Mouse (Mus musculus) liver, postnatal 0 days (tissue): Measurements from ENCODE around the gene Enam. TPM values are rescaled to one million over a fixed set of nuclear protein-coding genes. Genes with fewer than 3 reads are reported as not detected.
A peak's percentile ranks its signal among the peaks of the same experiment; 100 is the strongest.

Experiments
- ATAC-seq: fragments of 200-750 bp; cut with Nextera tagmentation; 2 replicates; pipeline ENCODE4 v1.8.0; 2017; ENCODE audit warnings: mild to moderate bottlenecking, moderate library complexity
- DNase-seq: peaks from one replicate; pipeline ENCODE4 v3.0.0-alpha.2; 2016
- H3K27ac ChIP-seq: fragments of 300-500 bp; sonication (generic); 2 replicates; pipeline ENCODE4 v1.5.1; 2014; ENCODE audit warnings: antibody characterized with exemption, moderate library complexity, mild to moderate bottlenecking, low read depth
- H3K27me3 ChIP-seq: fragments of 300-500 bp; sonication (generic); 2 replicates; pipeline ENCODE4 v1.6.1; 2014; ENCODE audit warnings: low read length, control low read depth, mixed read lengths; ENCODE audit not compliant: insufficient read depth
- H3K36me3 ChIP-seq: fragments of 300-500 bp; sonication (generic); replicated peaks from 2 replicates; pipeline ENCODE4 v1.6.1; 2014; ENCODE audit warnings: mild to moderate bottlenecking, control low read depth, low read length, moderate library complexity, mixed read lengths; ENCODE audit not compliant: insufficient read depth
- H3K4me1 ChIP-seq: fragments of 300-500 bp; sonication (generic); 2 replicates; pipeline ENCODE4 v1.6.1; 2014; ENCODE audit warnings: antibody characterized with exemption, mild to moderate bottlenecking, control low read depth; ENCODE audit not compliant: insufficient read depth
- H3K4me2 ChIP-seq: fragments of 300-500 bp; sonication (generic); 2 replicates; pipeline ENCODE4 v1.6.1; 2014; ENCODE audit warnings: low read depth, mild to moderate bottlenecking, low read length, moderate library complexity, mixed read lengths
- H3K4me3 ChIP-seq: fragments of 300-500 bp; sonication (generic); 2 replicates; pipeline ENCODE4 v1.5.1; 2014; ENCODE audit warnings: low read depth, low read length
- H3K9ac ChIP-seq: fragments of 300-500 bp; sonication (generic); replicated peaks from 2 replicates; pipeline ENCODE4 v1.6.1; 2014; ENCODE audit warnings: mild to moderate bottlenecking, moderate library complexity
- H3K9me3 ChIP-seq: fragments of 300-500 bp; sonication (generic); 2 replicates; pipeline ENCODE4 v1.6.1; 2016; ENCODE audit warnings: mild to moderate bottlenecking, control low read depth, low read length, mixed read lengths
- CTCF ChIP-seq: sonication (generic); IDR thresholded peaks from 2 replicates; pipeline ENCODE4 v1.5.1; 2016; ENCODE audit warnings: antibody characterized with exemption, low read depth
- EP300 ChIP-seq: IDR thresholded peaks from 2 replicates; pipeline ENCODE4 v1.6.1; 2016; ENCODE audit warnings: antibody characterized with exemption, low read depth, mild to moderate bottlenecking
- WGBS: fragments of 180-500 bp; shearing (Covaris S2); extraction: QIAGEN DNeasy Blood & Tissue Kit; methylation state at CpG from one replicate; pipeline ENCODE4 v1.1.7; 2014; ENCODE audit not compliant: insufficient replicate concordance; 5-methylcytosine and 5-hydroxymethylcytosine counted together
- polyA plus RNA-seq: library from polyadenylated mRNA; unstranded; fragments of >200 nt; fragmentation: Nextera tagmentation; extraction: Ambion mirVana; gene quantifications from 2 replicates; pipeline ENCODE4 v1.2.1, GENCODE M21; 2015

Enam gene
- polyA plus RNA-seq, 1 experiment from 2014 or later = not detected

DNA sequence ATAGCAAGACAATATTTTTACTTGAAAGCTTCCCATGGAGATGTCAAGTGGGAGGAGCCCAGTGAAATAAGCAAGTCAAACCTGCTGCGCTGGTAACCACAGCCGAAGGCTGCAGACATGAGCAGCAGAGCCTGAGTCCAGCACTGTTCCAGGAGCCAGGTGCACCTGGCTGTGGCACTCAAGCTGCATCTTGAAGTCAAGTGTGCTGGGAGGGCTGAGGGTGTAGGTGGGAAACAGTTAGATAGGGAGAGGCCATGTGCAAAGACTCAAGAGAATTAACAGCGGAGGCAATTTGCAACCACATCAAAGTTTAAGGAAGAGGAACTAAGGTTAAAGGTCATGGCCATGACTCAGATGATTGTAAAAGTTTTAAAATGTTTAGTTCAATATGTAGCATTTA, 12.0 kb downstream of the Enam start:
- H3K9ac ChIP-seq = no peak overlapping the region
- TF ChIP-seq EP300 (no peak), CTCF (no peak)
- no peaks in the 10 kb centered on the region for H3K9me3 ChIP-seq
- no peak overlapping the region for H3K4me2 ChIP-seq
- H3K27me3 ChIP-seq = no peaks in the 10 kb centered on the region
- H3K4me1 ChIP-seq = no peaks in the 10 kb centered on the region
- DNase-seq (no peak), ATAC-seq (no peak)
- no peaks in the 10 kb centered on the region for H3K36me3 ChIP-seq
- 73% methylated on average over 3 of the region's 3 CpGs for WGBS
- H3K27ac ChIP-seq = no peak overlapping the region
- no peak overlapping the region for H3K4me3 ChIP-seq

DNA sequence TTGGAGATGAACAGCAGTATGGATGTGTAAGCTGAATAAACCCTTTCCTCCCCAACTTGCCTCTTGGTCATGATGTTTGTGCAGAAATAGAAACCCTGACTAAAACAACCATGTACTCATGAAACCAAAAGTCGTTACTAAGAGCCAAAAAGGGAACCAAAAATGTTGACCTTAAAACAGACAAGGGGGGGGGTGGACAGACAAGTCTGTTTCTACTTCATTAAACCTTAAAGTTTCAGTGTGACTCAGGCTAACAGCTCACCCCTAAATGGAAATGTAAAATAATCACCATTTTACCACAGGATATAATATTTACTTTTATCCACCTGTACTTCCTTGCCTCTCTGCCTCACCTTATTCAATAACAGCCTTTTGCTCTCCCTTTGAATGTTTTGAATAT, 20.8 kb downstream of the Enam start:
- no peak overlapping the region for H3K9ac ChIP-seq
- H3K4me2 ChIP-seq = no peak overlapping the region
- WGBS = 25% methylated on average over 1 of the region's 1 CpGs
- H3K4me1 ChIP-seq = no peaks in the 10 kb centered on the region
- DNase-seq (no peak), ATAC-seq (peak; percentile 58; the same call in 1 of the 2 replicates)
- H3K4me3 ChIP-seq = no peak overlapping the region
- no peaks in the 10 kb centered on the region for H3K27me3 ChIP-seq
- TF ChIP-seq EP300 (no peak), CTCF (no peak)
- no peak overlapping the region for H3K27ac ChIP-seq
- no peaks in the 10 kb centered on the region for H3K9me3 ChIP-seq
- H3K36me3 ChIP-seq = no peaks in the 10 kb centered on the region

DNA sequence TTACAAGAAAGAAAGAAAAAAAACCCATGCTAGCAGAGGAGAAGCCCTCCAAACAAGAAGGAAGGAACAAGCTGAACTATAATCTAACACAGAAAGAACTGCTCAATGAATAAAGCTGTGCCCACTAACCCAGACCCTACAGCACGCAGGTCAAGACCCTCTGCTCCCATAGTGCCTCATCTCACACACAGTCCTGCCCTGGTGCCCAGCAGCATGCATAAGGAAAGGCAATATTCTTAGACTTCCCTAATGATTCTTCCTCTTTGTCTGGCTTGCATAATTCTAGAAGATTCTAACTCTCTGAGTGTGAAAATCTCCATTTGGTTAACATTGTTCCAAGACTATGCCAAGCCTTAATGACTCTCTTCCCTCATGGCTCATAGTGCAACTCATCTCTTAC, 21.2 kb downstream of the Enam start:
- TF ChIP-seq CTCF (no peak), EP300 (no peak)
- no peak overlapping the region for H3K9ac ChIP-seq
- 0 out of 2 replicates have a peak overlapping the region, but pooled peaks have one; percentile 49 for H3K27ac ChIP-seq
- no peaks in the 10 kb centered on the region for H3K36me3 ChIP-seq
- no peaks in the 10 kb centered on the region for H3K4me1 ChIP-seq
- no peaks in the 10 kb centered on the region for H3K9me3 ChIP-seq
- WGBS = 60% methylated on average over 1 of the region's 1 CpGs
- ATAC-seq (0 out of 2 replicates have a peak, but pooled peaks have one; percentile 50), DNase-seq (no peak)
- no peak overlapping the region for H3K4me2 ChIP-seq
- H3K27me3 ChIP-seq = no peaks in the 10 kb centered on the region
- no peak overlapping the region for H3K4me3 ChIP-seq

DNA sequence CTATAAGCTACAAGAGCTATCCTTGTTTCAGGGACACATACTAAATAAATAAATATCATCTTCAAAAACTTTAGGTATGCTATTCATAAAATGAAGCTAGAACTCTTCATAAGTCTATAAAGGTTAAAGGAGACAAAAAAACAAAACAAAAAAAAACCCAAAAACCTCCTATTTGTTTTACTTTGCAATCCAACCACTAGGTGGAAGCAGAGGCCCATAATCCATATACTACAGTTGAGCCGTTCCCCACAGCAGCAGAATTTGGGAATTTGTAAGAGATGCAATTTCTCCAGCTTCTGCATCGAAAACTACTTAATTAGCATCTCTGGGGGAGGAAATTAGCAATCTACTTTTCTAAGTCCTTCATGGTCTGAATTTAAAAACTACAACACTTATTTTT, 31.5 kb downstream of the Enam start:
- WGBS = 5% methylated on average over 2 of the region's 2 CpGs
- DNase-seq (no peak), ATAC-seq (no peak)
- H3K27me3 ChIP-seq = no peaks in the 10 kb centered on the region
- no peaks in the 10 kb centered on the region for H3K4me1 ChIP-seq
- 0 out of 2 replicates have a peak, but pooled peaks have one; percentile 18 for TF ChIP-seq EP300
- peak; percentile 79 for TF ChIP-seq CTCF
- no peak overlapping the region for H3K9ac ChIP-seq
- H3K9me3 ChIP-seq = no peaks in the 10 kb centered on the region
- H3K4me3 ChIP-seq = no peak overlapping the region
- no peak overlapping the region for H3K27ac ChIP-seq
- no peaks in the 10 kb centered on the region for H3K36me3 ChIP-seq
- H3K4me2 ChIP-seq = no peak overlapping the region

DNA sequence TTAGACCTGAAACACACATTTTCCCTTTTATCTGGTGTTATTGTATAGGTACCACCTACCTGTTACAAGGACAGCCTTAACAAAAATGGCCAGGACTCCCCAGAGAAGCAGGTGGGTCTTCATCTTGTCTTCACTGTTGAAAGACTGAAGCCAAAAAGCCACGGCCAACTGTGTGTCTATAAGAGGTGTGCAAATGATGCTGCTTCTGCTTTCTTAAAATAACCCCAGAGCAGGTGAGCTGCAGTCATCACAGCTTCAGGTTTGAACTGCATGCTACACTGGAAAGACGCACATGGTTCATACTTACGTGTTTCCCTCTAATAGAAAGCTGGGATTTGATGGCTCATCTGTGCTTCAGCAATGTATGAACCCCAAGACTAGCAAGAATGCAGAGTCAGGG, 39.9 kb downstream of the Enam start, which contains the start of gene Jchain:
TSS of gene Jchain (minus strand) at position 235 of the 400 bp plus-strand sequence.
- Histone ChIP-seq H3K4me1 (no peaks in the 10 kb centered on the region), H3K4me2 (no peak within 1 kb of the TSS), H3K27me3 (no peaks in the 10 kb centered on the region), H3K27ac (no peak within 1 kb of the TSS), H3K9me3 (no peaks in the 10 kb centered on the region), H3K4me3 (no peak within 1 kb of the TSS), H3K9ac (no peak within 1 kb of the TSS), H3K36me3 (no peaks in the 10 kb centered on the region)
- DNase-seq (no peak), ATAC-seq (no peak)
- no peak for TF ChIP-seq EP300
- TF ChIP-seq CTCF = no peak
- WGBS = 76% methylated on average over 3 of the region's 3 CpGs

DNA sequence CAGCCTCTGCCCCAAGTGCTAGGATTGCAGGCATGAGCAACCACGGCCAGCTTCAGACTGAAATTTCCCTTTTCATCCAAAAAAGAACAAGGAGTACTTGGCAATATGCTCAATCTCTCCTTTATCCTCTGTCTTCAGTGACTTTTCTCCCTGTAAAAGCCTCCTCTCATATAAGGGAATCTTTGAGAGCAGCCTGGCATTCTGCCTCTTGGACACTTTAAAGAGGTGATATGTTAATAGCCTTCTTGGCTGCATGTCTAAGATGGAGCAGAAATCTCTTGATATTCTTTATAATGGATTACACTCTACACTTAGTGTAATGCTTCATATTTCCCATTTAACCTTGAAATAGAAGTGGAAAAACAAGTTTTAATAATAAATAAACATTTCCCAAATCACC, 43.1 kb downstream of the Enam start:
- Histone ChIP-seq H3K4me1 (no peaks in the 10 kb centered on the region), H3K27me3 (no peaks in the 10 kb centered on the region), H3K27ac (no peak overlapping the region), H3K4me3 (no peak overlapping the region), H3K9me3 (no peaks in the 10 kb centered on the region), H3K9ac (no peak overlapping the region), H3K4me2 (no peak overlapping the region), H3K36me3 (no peaks in the 10 kb centered on the region)
- DNase-seq = no peak
- TF ChIP-seq EP300 = no peak
- TF ChIP-seq CTCF = no peak
- no peak for ATAC-seq
- WGBS = 56% methylated on average over 1 of the region's 1 CpGs

DNA sequence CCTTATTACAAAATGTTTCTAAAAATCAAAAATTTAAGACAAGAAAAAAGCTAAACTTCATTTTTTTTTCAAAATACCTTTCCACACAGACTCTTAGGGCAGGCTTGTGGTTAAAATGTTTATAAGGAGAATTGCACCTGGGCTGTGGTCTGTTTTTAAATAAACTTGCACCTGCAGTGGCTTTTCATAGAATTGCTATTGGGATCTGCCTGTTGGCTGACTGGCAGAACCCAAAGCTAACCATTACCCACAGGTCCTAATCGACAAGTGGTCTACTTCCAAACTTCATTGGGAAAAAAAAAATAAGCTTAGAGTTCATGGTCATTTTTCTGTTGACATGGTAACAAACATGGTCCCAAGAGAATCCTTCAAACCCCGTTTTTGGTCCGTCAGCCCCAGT, 46.9 kb downstream of the Enam start:
- Histone ChIP-seq H3K9me3 (no peaks in the 10 kb centered on the region), H3K4me1 (no peaks in the 10 kb centered on the region), H3K36me3 (no peaks in the 10 kb centered on the region), H3K4me3 (no peak overlapping the region), H3K4me2 (no peak overlapping the region), H3K9ac (no peak overlapping the region), H3K27me3 (no peaks in the 10 kb centered on the region), H3K27ac (no peak overlapping the region)
- no peak for TF ChIP-seq EP300
- no peak for TF ChIP-seq CTCF
- DNase-seq (no peak), ATAC-seq (no peak)
- WGBS = 61% methylated on average over 3 of the region's 3 CpGs
